Mouse (Mus musculus): ENCODE data around the gene C1qtnf5. TPM values are rescaled to one million over a fixed set of nuclear protein-coding genes. Genes with fewer than 3 reads are reported as not detected.

The C1qtnf5 gene
- 10 to 100 TPM; 15.1 to 19.3 TPM for total RNA-seq (2021)

DNA sequence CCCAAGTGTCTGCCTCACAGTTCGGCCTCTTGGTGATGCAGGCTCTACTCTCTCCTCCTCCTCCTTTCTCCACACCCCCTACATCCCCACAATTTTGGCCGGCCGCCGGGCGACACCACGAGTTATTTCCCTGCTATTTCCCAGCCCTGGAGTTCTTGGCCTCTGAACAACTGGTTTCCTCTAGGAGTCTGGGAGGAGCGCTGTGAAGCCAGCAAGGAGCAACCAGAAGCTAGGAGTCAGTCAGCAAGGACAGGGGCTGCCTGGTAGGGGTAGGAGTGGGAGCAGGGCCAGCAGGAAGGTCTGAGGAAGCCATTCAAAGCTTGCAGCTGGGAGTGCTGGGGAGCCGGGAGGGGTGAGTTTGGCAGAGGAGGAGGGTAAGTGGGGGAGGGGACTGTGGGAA, at the start of gene C1qtnf5:
C1qtnf5 (plus strand) TSS at position 136 of the 400 bp plus-strand sequence.
- peak; percentile 60 to 70 for DNase-seq (ENCODE audit: low spot score in 2 of 2)
- intact Hi-C loops (cut with DNase I): loop anchor here (10.0 kb wide), 1 partner anchor 122 kb away; no protein-coding TSS in a partner anchor

DNA sequence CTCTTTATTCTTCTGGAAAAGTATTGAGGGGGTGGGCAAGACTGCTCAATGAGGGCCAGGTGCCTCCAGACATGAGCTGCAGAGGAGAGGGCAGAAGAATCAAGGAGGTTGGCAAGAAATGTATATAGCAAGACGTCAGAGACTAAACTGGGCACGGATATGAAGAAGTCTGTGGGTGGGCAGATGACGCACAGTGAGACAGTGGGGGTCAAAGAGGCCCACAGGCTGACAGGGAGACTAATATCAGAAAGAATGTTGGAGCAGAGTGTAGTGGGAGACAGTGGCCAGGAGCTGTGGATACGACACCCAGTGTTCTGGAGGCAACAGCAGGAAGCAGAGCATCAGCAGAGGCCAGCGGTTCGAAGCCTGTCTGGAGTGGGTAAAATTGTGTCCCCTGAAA, 48.4 kb upstream of the C1qtnf5 start:
- no peak for DNase-seq (ENCODE audit: low spot score in 2 of 2)
- intact Hi-C loops (cut with DNase I): no loop called here

DNA sequence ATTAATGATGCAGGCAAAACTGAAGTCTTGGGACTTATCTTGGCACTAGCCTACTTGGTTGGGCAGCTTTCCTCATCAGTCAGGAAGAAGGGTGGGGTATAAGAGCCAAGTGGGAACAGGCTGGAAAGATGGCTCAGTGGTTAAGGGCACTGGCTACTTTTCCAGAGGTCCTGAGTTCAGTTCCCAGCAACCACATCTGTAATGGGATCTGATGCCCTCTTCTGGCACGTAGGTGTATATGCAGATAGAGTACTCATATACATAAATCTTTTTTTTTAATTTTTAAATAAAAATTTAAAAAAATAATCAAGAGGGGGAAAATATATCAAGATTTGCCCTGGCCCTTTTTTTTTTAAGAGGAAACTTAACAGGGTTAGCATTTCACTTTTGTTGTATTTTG, 41.9 kb upstream of the C1qtnf5 start:
- intact Hi-C loops (cut with DNase I): no loop called here

DNA sequence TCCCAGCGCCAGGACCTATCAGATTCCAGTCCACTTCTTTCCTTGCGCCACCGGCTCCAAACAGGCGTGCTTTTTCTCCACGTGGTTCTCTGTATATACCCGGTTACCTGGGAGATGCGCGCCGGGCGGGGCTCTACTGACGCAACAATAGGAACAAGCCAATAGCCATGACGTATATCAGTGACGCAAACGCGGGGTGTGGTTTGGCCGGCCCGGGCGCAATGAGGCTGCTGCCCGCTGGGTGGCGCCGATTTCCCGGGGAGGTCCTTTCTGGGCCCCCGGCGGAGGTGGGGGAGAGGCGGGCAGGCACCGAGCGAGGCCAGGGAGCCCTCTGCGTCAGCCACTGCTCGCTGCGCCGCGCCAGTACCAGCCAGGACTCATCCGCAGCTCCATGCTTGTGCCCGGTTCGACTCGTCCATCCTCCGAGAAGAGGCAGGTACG, 40.2 kb upstream of the C1qtnf5 start, which contains the start of gene Usp2:
Usp2 (plus strand) TSS at position 237 of the 441 bp plus-strand sequence.
- DNase-seq (ENCODE audit: low spot score in 2 of 2): peak; percentile 100
- intact Hi-C loops (cut with DNase I): loop anchor here (2.0 kb wide), 2 partner anchors 18 to 24 kb away; partner anchors contain the start of gene Thy1

More for the DNA sequence above, 41.9 kb upstream of the C1qtnf5 start:
- DNase-seq (ENCODE audit: low spot score in 2 of 2): no peak

DNA sequence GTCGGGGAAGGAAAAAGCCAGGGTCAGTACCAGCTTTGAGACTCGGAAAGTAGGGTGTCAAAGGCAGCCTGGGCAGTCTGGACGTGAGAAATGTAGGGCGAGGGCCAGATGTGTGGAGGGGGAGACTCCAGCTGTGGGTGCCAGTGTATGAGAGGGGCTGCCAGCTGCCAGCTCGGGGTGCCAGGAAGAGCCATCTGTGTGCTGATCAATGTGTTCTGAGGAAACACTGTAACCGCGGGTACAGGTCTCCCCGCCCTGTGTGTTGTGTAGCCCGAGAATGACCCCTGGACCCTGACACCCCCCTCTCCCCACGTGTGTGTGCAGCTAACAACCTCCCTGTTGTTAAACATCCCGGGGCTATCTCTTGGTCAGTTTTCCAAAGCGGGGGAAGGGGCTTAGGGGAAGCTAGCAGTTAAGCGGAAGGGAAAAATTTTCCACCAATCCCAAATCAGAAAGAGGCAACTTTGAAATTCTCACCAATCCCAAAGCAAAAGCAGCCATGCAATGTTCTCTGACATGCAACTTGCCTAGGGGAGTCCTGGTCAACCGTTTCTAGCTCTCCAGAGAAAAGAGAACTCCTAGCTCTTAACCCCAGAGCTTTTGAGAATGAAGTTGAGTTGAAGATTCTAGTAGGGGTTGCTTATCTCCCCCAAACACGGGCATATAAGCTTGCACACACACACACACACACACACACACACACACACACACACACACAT, 39.6 kb upstream of the C1qtnf5 start:
- peak in 1 of 2 experiments; percentile 49 for DNase-seq (ENCODE audit: low spot score in 2 of 2)
- intact Hi-C loops (cut with DNase I): loop anchor here (2.0 kb wide), 2 partner anchors 17 to 25 kb away; partner anchors contain the start of gene Thy1

DNA sequence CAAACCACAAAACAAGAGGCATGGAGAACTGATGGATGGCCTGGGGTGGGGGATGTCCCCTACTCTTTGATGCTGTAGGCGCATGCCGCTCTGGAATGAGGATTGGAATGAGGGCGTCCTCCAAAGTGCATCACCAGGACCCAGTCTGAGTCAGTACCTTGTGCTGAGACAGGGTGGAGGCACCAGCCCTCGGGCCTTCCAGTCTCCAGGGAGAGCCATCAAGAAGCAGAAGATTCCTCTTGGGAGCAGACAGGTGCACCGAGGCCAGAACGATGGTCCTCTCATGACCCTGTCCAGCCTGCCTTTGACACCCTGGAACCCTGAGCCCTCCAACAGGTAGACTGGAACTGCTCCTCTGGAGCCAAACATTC, 39.1 kb upstream of the C1qtnf5 start:
- no peak for DNase-seq (ENCODE audit: low spot score in 2 of 2)
- intact Hi-C loops (cut with DNase I): loop anchor here (2.0 kb wide), 2 partner anchors 17 to 25 kb away; partner anchors contain the start of gene Thy1

DNA sequence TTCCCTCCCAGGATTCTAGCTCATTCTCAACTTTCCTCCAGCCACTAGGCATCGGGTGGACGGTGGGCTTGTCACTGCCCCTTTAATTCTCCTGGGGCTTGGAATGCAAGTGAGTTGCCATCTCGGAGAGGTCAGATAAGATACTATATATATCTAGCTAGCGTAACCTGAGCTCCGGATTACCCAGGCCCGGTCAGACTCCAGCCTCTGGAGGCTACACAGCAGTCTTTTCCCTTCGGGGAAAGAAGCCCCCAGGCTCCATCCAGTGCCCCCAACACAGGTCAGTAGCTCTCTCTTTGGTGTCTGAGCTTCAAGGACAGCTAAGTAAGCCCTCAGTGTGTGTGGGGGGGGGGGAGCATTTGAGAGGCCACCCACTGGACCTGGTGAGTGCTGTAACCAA, 37.8 kb upstream of the C1qtnf5 start:
- intact Hi-C loops (cut with DNase I): no loop called here
- DNase-seq (ENCODE audit: low spot score in 2 of 2): no peak

DNA sequence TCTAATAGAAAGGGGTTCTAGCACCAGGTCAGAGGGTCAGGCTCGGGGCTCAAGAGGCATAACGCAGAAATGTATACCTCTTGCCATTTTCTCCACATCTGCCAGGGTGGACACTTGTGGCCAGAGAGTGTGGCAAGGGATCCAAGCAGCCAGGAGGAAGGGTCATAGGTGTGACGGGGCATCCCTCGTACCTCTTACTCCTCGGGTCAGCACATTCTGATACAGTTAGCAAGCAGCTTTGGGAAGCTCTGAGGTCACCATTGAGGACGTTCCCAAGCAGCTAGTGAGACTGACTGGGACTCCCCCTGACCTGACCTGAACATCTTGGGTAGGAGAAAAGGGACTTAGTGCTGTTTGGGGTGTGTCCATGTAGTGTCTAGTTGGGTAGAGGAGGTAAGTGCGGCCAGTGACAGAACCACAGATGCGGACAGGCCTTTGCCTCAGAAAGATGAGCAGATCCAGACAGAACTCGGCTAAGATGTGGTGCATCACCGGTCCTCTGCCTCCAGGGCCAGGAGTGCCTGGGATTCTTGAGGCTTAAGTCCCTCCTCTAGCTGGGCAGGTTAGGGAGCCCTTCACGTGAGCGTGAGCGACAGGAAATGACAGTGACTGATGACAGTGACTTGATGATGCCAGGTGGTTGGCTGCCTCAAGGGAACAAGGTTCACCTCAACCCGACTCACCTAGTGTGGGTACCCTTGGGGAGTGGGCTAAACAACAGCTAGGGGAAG, 36.8 kb upstream of the C1qtnf5 start:
- intact Hi-C loops (cut with DNase I): no loop called here
- DNase-seq (ENCODE audit: low spot score in 2 of 2): no peak

DNA sequence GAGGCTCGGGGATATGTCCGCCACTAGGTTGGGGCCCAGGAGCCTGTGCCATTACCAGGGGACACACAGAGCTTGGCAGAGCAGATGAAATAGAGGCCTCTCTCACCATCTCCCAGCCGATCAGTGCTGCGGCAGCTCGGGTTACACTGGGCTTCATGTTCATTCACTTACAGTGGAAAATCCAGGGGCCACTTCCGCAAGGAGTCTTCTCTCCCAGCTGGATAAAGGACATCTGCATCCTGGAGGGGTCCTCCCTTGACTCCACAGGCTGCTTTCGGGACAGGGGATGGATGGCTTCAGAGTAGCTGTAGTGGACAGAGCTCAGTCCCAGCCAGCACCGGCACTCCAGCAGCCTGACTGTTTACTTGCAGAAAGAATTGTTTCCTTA, 36.2 kb upstream of the C1qtnf5 start:
- intact Hi-C loops (cut with DNase I): no loop called here
- DNase-seq (ENCODE audit: low spot score in 2 of 2): no peak

DNA sequence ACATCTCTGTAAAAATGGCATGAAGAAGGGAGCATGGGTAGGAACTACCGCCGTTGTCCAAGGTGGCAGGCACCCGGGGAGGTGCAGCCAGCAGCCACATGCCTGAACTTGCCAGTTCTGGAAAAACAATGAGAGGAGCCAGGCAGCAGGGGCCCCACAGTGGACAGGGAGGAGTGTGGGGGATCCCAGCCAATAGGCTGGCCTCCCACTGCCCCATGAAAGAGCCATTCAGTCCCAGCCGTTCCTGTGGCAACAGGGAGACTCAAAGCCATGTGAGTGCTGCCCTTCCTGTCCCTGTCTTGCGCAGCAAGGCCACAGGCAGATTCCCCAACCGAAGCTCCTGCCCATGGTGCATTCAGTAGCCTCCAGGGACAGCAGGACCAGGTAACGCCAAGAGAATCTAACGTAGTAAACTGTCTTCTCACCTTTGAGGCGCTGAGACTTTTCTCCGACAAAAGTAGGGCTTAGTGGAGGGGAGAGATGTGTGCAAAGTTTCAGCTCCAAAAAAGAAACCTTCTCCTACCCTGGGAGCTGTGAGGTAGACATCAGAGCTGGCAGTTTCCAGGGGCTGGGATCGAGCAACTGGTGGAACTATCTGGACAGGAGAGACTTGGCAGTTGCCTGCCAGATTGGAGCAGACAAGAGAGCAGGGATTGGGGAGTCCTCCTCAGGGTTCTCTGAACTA, 35.0 kb upstream of the C1qtnf5 start:
- intact Hi-C loops (cut with DNase I): no loop called here
- DNase-seq (ENCODE audit: low spot score in 2 of 2): peak in 1 of 2 experiments; percentile 38

DNA sequence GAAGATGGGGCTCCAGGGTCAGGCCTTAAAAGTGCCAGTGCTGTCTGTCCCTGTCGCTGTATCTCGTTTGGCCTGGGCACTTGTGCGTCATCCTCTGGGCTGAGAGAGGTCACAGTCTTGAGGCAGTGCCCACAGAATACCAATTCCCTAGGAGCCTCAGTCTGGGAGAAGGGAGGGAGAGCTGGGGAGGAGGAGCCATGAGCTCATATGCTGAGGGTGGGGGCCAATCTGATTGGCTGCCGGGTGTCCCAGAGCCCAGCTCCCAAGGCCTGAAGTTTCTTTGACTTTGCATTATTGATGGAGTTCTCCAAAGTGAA, 34.5 kb upstream of the C1qtnf5 start:
- DNase-seq (ENCODE audit: low spot score in 2 of 2): peak in 1 of 2 experiments; percentile 22
- intact Hi-C loops (cut with DNase I): no loop called here

DNA sequence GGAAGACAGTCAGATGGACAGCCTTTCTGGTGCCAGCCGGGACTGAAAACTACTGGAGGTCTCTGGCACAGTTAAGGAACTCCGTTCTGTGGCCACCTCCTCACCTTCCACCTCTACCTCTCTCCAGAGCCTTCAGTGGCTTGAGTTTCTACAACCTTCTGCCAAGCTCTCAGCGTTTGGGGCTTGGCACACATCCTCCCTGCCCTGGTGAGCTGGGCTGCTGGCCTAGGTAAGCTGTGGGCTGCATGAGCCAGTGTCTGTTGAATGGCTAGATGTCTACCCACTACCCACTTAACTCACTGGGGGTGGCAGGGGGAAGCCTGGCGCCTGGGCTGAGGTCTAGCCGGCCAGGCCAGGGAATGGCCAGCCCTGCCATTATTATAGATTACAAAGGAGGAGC, 33.9 kb upstream of the C1qtnf5 start:
- intact Hi-C loops (cut with DNase I): no loop called here
- peak in 1 of 2 experiments; percentile 7 for DNase-seq (ENCODE audit: low spot score in 2 of 2)

DNA sequence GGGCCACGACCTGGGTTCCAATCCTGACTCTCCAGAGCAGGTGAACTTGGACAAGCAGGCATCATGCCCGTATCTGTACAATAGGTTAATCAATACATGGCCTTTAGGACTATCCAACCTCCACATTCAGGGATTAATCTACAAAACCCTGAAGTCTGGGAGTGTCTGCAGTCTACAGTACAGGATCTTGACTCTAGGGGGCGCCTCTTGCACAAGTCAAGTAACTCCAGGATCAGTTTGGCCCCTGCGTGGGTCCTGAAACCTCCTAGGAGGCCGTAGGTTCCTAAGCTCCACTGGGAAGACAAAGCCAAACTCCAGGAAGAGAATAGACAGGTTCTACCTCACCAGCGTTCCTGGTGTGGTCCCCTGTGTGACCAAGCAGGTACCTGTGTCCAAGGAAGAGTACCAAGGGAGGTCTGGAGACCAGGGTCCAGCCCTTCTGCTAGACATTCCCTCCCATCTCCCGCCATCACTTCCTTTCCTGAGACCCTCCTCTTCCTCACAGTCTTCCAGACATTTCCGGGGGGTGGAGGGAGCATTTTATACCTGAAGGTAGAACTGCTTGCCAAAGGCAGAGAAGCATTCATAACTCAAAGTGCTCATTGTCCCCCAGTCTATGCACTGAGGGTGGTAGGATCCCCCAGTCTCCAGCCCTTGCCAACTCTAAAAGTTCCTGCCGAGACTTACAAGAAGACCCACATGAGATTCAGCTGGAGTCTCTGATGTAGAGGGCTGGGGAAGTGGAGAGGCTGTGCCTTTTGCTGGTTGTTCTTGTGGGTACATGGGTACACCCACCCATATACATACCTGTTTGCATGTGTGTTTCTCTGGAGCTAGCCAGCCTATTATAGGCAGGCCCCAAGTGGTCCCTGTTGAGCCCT, 32.4 kb upstream of the C1qtnf5 start:
- peak in 1 of 2 experiments; percentile 18 for DNase-seq (ENCODE audit: low spot score in 2 of 2)
- intact Hi-C loops (cut with DNase I): no loop called here

DNA sequence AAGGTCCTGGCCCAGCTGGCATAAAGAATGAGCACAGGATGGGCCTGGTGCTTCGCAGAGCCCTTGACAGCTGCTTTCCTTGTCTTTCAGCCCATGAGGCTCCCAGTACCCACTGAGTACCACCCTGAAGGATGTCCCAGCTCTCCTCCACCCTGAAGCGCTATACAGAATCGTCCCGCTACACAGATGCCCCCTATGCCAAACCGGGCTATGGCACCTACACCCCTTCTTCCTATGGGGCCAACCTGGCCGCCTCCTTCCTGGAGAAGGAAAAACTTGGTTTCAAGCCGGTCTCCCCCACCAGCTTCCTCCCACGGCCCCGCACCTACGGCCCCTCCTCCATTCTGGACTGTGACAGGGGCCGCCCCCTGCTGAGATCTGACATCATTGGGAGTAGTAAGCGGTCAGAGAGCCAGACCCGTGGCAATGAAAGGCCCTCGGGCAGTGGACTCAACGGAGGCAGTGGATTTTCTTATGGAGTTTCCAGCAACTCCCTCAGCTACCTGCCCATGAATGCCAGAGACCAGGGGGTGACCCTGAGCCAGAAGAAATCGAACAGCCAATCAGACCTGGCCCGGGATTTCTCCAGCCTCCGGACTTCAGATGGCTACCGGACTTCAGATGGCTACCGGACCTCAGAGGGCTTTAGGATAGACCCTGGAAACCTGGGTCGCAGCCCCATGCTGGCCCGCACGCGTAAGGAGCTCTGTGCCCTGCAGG, 31.6 kb upstream of the C1qtnf5 start:
- intact Hi-C loops (cut with DNase I): no loop called here
- DNase-seq (ENCODE audit: low spot score in 2 of 2): no peak

DNA sequence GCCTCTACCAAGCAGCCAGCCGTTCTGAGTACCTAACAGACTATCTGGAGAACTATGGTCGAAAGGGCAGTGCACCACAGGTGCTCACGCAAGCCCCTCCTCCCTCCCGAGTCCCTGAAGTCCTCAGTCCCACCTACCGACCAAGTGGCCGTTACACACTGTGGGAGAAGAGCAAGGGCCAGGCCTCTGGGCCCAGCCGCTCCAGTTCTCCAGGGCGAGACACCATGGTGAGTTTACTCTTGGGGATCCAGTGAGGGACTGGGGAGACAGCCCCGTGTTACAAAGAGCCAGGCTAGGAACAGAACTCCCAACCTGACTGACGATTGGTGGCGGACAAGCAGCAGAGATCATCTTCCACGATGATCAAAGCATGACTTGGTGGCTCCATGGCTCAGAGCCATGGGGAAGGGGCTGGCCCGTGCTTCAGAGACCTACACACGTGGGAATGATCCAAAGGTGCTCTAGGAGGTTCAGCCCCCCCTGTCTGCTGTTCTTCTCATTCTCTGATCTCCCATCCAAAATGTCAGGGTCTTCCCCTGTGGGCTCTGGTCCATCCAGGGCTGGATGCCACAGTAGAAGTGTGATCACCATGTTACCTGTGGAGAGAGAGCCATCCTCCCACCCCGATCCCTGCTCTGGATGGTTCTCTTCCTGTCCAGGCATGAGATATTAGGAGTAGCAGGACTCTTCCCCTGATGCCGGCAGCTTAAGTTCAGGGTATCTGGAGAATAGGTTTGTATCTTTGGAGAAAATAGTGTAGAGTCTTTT, 30.9 kb upstream of the C1qtnf5 start:
- no peak for DNase-seq (ENCODE audit: low spot score in 2 of 2)
- intact Hi-C loops (cut with DNase I): no loop called here

DNA sequence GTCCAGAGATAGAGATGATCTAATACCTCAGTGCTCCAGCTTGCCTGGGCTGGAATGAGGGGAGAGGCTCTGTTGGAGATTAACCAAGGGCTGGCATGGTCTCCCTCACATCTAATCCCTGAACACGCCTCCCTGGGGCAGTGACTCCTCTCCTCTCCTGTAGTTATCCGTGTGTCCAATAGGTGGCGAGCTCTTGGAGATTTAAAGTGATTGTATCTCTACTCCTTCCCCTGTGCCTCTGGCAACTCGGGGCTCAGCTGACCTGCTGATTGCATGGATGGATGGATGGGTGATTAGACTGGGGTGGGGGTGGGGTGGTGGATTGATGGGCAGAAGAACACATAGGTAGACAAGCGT, 30.3 kb upstream of the C1qtnf5 start:
- intact Hi-C loops (cut with DNase I): no loop called here
- peak in 1 of 2 experiments; percentile 48 for DNase-seq (ENCODE audit: low spot score in 2 of 2)

DNA sequence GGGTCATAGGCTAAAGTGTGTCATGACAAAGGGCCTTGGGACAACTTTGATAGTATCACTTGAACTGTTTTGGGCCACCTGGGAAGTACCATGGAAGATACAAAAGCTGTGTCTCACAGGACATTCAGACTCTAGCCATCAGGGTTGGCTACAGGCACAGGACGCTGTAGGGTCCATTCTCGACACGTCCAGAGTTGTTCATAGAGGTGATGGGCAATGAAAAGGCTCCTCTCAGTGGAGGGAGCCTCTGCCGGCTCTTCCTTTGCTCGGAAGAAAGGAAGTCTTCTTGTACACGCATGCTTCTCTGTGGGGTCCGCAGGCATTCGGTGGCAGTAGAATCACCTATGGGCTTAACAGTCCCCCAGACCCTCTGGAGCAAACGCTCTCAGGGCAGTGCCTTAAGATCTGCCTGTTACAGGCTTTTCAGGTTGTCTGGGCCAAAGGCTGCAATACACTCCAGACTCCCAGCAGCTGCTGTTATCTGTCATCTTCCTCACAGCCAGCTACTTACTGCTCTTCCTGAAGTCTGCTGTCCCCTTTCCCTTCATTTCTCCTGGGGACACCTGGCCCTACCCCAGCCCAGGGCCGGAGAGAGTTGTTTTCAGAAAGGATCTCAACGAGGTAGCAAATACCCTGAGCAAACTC, 29.7 kb upstream of the C1qtnf5 start:
- intact Hi-C loops (cut with DNase I): no loop called here
- DNase-seq (ENCODE audit: low spot score in 2 of 2): no peak
